Mouse (Mus musculus) hindbrain, embryonic 15.5 days (tissue): ENCODE measurements around the gene Phlda1. TPM values are rescaled to one million over a fixed set of nuclear protein-coding genes. Genes with fewer than 3 reads are reported as not detected.

ENCODE experiments used
- polyA plus RNA-seq: library from polyadenylated mRNA; unstranded; fragments of >200 nt; fragmentation: Nextera tagmentation; extraction: Ambion mirVana; gene quantifications from 2 replicates; pipeline ENCODE4 v1.2.1, GENCODE M21; 2015

The Phlda1 gene
- polyA plus RNA-seq, 1 experiment from 2014 or later, result 68.2 TPM

Other genes starting within 250 kb of the Phlda1 start
- 4.5 and 5.1 TPM in 2 replicates for gene Bbs10, start 207.6 kb upstream of the Phlda1 start, polyA plus RNA-seq
- gene Nap1l1, start 33.1 kb upstream of the Phlda1 start, polyA plus RNA-seq, result 164 and 175 TPM in 2 replicates